Mouse (Mus musculus) MEL (cell line): ENCODE results near the gene Hist1h3i.
A peak's percentile ranks its signal among the peaks of the same experiment; 100 is the strongest.
"Not testable (repeated sequence)": the region's sequence is repeated elsewhere in the genome, so short reads cannot be mapped to it uniquely, and the experiment has no call there.

Experiments
- E2F4 ChIP-seq: IDR thresholded peaks from 2 replicates; pipeline ENCODE4 v1.6.1; 2011; ENCODE audit warnings: low read depth, low read length, improper control_type of control experiment, borderline replicate concordance
- ETS1 ChIP-seq: IDR thresholded peaks from 2 replicates; pipeline ENCODE4 v1.6.1; 2012; ENCODE audit warnings: low read depth, mild to moderate bottlenecking, inconsistent platforms, low read length, improper control_type of control experiment, moderate library complexity
- MXI1 ChIP-seq: IDR thresholded peaks from 2 replicates; pipeline ENCODE4 v1.6.1; 2011; ENCODE audit warnings: mild to moderate bottlenecking, low read depth, low read length, improper control_type of control experiment
- NELFE ChIP-seq: IDR thresholded peaks from 2 replicates; pipeline ENCODE4 v1.6.1; 2011; ENCODE audit warnings: low read depth, low read length, improper control_type of control experiment
- POLR2A ChIP-seq, 2 experiments: IDR thresholded peaks; 2 replicates each; pipeline ENCODE4 v1.6.1; 2011 to 2012; ENCODE audit warnings: low read length in 2 of 2, mild to moderate bottlenecking in 2 of 2, control low read depth in 1 of 2, improper control_type of control experiment in 1 of 2, low read depth in 1 of 2, moderate library complexity in 1 of 2; ENCODE audit not compliant: control insufficient read depth in 1 of 2, insufficient read depth in 1 of 2, poor library complexity in 1 of 2
- SMC3 ChIP-seq: IDR thresholded peaks from 2 replicates; pipeline ENCODE4 v1.6.1; 2011; ENCODE audit warnings: low read depth, low read length, improper control_type of control experiment
- TCF12 ChIP-seq: IDR thresholded peaks from 2 replicates; pipeline ENCODE4 v1.6.1; 2014; ENCODE audit warnings: low read depth, mild to moderate bottlenecking, inconsistent platforms, low read length, improper control_type of control experiment, moderate library complexity
- ZNF384 ChIP-seq: IDR thresholded peaks from 2 replicates; pipeline ENCODE4 v1.6.1; 2012; ENCODE audit warnings: low read depth, mild to moderate bottlenecking, inconsistent platforms, low read length, improper control_type of control experiment

DNA sequence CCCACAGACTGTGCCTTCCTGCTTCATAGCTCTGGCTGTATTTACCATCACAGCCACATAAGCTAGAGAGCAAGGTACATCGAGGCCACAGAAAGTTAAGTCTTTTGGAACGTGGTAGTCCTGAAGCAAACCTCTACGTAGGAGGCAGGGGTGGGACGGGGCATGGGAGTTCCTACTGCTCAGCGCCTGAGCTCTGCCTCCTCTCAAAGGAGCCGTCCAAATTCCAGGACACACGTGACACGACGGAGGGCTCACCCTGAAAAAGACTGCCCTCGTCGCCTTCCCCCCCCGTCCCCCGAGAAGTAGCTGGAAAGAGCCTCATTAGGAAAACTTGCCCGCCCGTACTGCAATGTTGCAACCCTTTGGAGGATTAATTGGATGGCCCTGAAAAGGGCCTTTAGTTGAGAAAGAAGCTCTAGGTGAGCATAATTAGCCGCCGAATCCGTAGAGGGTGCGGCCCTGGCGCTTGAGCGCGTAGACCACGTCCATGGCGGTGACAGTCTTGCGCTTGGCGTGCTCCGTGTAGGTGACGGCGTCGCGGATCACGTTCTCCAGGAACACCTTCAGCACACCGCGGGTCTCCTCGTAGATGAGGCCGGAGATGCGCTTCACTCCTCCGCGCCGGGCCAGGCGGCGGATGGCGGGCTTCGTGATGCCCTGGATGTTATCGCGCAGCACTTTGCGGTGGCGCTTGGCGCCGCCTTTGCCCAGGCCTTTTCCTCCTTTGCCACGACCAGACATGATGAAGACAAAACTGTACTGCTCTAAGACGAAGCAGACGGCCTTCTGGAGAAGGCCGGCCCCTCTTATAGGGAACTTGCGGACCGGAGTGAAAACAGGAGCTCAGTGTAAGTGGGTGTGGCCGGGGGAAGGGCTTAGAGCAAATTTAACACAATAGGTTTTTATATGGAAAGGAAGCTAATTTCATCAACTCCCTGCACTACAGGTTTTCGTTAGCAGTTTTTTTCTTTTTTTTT is 48.5 kb upstream of the Hist1h3i start, which contains the start of gene Hist1h4n:
- TF ChIP-seq ETS1, ZNF384, TCF12, MXI1, SMC3, E2F4, NELFE: not testable (repeated sequence)
- peak; percentile 20 to 51; a peak in 2 of 4 replicates for TF ChIP-seq POLR2A (IDR thresholded peaks at IDR 0.05; ENCODE audit: control insufficient read depth in 1 of 2, insufficient read depth in 1 of 2, low read depth in 1 of 2, low read length in 2 of 2, poor library complexity in 1 of 2)
